Comparison of ENCODE assay signal across 1 mouse cellular context in the genomic region with DNA sequence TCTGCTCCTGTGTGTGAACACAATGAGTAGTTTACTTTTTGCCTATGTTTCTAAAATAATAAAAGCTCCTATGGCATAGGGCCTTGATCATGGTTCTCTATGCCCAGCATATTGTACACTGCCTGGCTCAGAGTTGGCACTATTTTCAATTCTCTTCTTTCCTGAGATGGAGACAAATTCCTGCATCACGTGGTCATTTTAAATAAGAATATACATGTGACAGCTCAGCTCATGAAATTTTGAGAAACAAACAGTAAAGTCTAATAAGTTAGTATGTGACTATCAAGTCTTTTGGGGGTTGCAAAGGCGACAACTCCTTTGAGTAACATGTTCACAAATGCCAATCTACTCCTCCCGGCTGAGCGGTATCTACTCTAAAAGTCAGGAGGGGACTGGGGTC.
TF ChIP-seq lines count a peak whose summit lies in the region.

No protein-coding gene starts in this region.

TF ChIP-seq in MEL, 35 proteins besides CTCF, POLR2A, EP300 and RAD21 (continued from another document):
- TF ChIP-seq UBTF (IDR thresholded peaks at IDR 0.05; ENCODE audit: borderline replicate concordance, insufficient read depth, low read depth, low read length): no peak
- peak; percentile 73 for TF ChIP-seq USF1 (IDR thresholded peaks at IDR 0.05; ENCODE audit: low read depth, low read length)
- TF ChIP-seq ELF1 (IDR thresholded peaks at IDR 0.05; ENCODE audit: low read depth, low read length): 0 out of 2 replicates have a peak, but pooled peaks have one; percentile 5
- no peak for TF ChIP-seq SIN3A (IDR thresholded peaks at IDR 0.05; ENCODE audit: low read length)
